Mouse (Mus musculus) spleen, adult 2 months (tissue): ENCODE results near the gene Tmbim4.

Source experiments
- CTCF ChIP-seq: fragments of 200-500 bp; IDR thresholded peaks from 2 replicates; pipeline ENCODE4 v1.5.1; 2011; ENCODE audit warnings: mild to moderate bottlenecking, inconsistent platforms; ENCODE audit not compliant: insufficient read depth, insufficient read length, insufficient replicate concordance; ENCODE audit errors: extremely low read depth
- POLR2A ChIP-seq: fragments of 200-500 bp; IDR thresholded peaks from 2 replicates; pipeline ENCODE4 v1.6.1; 2011; ENCODE audit warnings: low read depth, low read length, inconsistent platforms

GRCm38 (mm10) chr10:120171340-120171739, 30.1 kb upstream of the Tmbim4 start:
- TF ChIP-seq POLR2A (no peak), CTCF (no peak)
